Mouse (Mus musculus) forebrain, embryonic 14.5 days (tissue): ENCODE measurements at regions not wholly inside any gene's neighbourhood (a gene's known extent, or its start where the extent isn't known, plus 50 kb on each side); places are given as distances from the start of the nearest gene placed in this dataset.

Experiments
- ATAC-seq: fragments of 200-750 bp; cut with Nextera tagmentation; 2 replicates; pipeline ENCODE4 v1.8.0; 2017; ENCODE audit warnings: mild to moderate bottlenecking, moderate library complexity
- DNase-seq: peaks from one replicate; pipeline ENCODE4 v3.0.0-alpha.2; 2015; ENCODE audit warnings: low spot score
- H3K27ac ChIP-seq: fragments of 300-500 bp; sonication (generic); 2 replicates; pipeline ENCODE4 v1.5.1; 2014; ENCODE audit warnings: low read depth, mild to moderate bottlenecking, control low read depth, low read length, moderate library complexity
- H3K27me3 ChIP-seq: fragments of 300-500 bp; sonication (generic); replicated peaks from 2 replicates; pipeline ENCODE4 v1.6.1; 2014; ENCODE audit warnings: low read length, control low read depth, mixed read lengths; ENCODE audit not compliant: control insufficient read depth, insufficient read depth
- H3K36me3 ChIP-seq: fragments of 300-500 bp; sonication (generic); 2 replicates; pipeline ENCODE4 v1.6.1; 2014; ENCODE audit warnings: low read length, control low read depth; ENCODE audit not compliant: control insufficient read depth, insufficient read depth
- H3K4me1 ChIP-seq: fragments of 300-500 bp; sonication (generic); 2 replicates; pipeline ENCODE4 v1.6.1; 2014; ENCODE audit warnings: antibody characterized with exemption, low read length, control low read depth; ENCODE audit not compliant: control insufficient read depth, insufficient read depth
- H3K4me2 ChIP-seq: fragments of 300-500 bp; sonication (generic); 2 replicates; pipeline ENCODE4 v1.6.1; 2014; ENCODE audit warnings: mild to moderate bottlenecking, control low read depth, low read length
- H3K4me3 ChIP-seq: fragments of 300-500 bp; sonication (generic); 2 replicates; pipeline ENCODE4 v1.5.1; 2014; ENCODE audit warnings: low read depth, low read length, control low read depth
- H3K9ac ChIP-seq: fragments of 300-500 bp; sonication (generic); 2 replicates; pipeline ENCODE4 v1.6.1; 2014; ENCODE audit warnings: mild to moderate bottlenecking, low read length, control low read depth, moderate library complexity
- H3K9me3 ChIP-seq: fragments of 300-500 bp; sonication (generic); replicated peaks from 2 replicates; pipeline ENCODE4 v1.6.1; 2016; ENCODE audit warnings: low read length, control low read depth, mixed read lengths; ENCODE audit not compliant: control insufficient read depth
- WGBS: fragments of 180-500 bp; shearing (Covaris S2); extraction: QIAGEN DNeasy Blood & Tissue Kit; methylation state at CpG from one replicate; pipeline ENCODE4 v1.1.7; 2014; 5-methylcytosine and 5-hydroxymethylcytosine counted together

- ATAC-seq (no peak), DNase-seq (no peak)
- no peak overlapping the region for H3K27ac ChIP-seq
- WGBS = 84% methylated on average over 2 of the region's 2 CpGs
- no peak overlapping the region for H3K9ac ChIP-seq
- no peak overlapping the region for H3K4me2 ChIP-seq
- H3K36me3 ChIP-seq = no peaks in the 10 kb centered on the region
- no peaks in the 10 kb centered on the region for H3K27me3 ChIP-seq
- no peaks in the 10 kb centered on the region for H3K9me3 ChIP-seq
- no peak overlapping the region for H3K4me3 ChIP-seq
- H3K4me1 ChIP-seq = no peaks in the 10 kb centered on the region
These were observed 404.6 kb downstream of the 4930474N05Rik start for GRCm38 (mm10) chr14:36499323-36499722.

DNA sequence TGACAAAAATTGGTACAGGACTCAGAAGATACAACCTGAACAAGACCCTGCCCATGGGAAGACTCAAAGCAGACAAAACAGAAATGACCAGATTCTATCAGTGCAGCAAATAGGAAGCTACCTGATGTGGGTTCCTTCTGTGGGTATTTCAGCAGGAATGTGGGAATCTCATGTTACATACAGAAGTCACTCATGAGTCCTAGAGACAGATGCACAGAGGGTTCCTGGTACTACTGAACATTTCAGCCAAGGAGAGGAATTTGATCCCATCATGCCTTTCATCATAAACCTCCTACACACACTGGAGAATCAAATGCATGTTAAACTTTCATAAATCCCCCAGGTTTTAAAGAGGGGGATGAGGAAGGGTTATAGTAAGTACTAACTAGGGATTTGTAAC, 390.8 kb downstream of the 4930474N05Rik start:
- Histone ChIP-seq H3K4me2 (no peak overlapping the region), H3K4me3 (no peak overlapping the region), H3K9ac (no peak overlapping the region), H3K36me3 (no peaks in the 10 kb centered on the region), H3K9me3 (no peaks in the 10 kb centered on the region), H3K27me3 (no peaks in the 10 kb centered on the region), H3K27ac (no peak overlapping the region), H3K4me1 (no peaks in the 10 kb centered on the region)
- no peak for DNase-seq
- ATAC-seq = no peak

DNA sequence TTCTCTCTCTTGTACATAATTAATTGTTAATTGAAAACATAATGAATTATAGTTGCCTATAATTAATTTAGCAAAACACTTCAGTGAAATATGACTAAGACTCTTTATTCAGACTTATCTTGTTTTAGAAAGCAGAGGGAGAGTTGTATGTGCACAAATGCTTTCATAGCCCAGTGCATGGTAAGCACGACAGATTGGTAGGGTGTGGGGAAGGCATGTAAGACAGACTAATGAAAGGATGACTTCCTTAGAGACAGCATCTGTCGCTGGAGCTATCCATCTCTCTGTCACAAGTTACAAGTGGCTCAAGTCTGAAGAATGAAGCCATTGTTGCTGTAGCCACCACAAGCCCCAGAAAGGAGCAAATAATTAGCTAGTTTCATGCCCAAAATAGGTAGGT, 376.9 kb downstream of the 4930474N05Rik start:
- Histone ChIP-seq H3K4me3 (no peak overlapping the region), H3K9me3 (no peaks in the 10 kb centered on the region), H3K27ac (no peak overlapping the region), H3K4me1 (no peaks in the 10 kb centered on the region), H3K36me3 (no peaks in the 10 kb centered on the region), H3K4me2 (no peak overlapping the region), H3K27me3 (no peaks in the 10 kb centered on the region), H3K9ac (no peak overlapping the region)
- no peak for DNase-seq
- 74% methylated on average over 2 of the region's 2 CpGs for WGBS
- ATAC-seq = no peak

DNA sequence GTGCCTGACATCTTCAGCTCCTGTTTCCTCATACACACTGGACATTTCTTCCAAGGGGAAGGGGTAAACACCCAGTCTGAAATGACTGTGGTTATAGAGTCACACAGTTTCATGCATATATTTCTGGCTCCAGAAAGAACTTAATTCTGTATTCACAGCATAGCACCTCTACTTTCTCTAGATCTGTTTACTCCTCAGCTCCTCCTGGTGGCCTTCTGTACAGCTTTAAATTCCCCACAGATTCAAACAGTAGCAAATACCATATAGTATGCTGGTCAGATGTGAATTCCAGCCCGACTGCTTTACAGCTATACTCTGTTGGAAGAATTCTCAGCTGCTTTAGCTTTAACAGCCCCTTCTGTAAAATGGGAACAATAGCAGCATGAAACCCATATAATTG, 375.6 kb downstream of the 4930474N05Rik start:
- Histone ChIP-seq H3K27ac (no peak overlapping the region), H3K27me3 (no peaks in the 10 kb centered on the region), H3K9ac (no peak overlapping the region), H3K4me1 (no peaks in the 10 kb centered on the region), H3K9me3 (no peaks in the 10 kb centered on the region), H3K36me3 (no peaks in the 10 kb centered on the region), H3K4me2 (no peak overlapping the region), H3K4me3 (no peak overlapping the region)
- no peak for DNase-seq
- ATAC-seq = no peak
- 82% methylated on average over 1 of the region's 1 CpGs for WGBS

GRCm38 (mm10) chr14:36453049-36453448, 358.3 kb downstream of the 4930474N05Rik start:
- DNase-seq (no peak), ATAC-seq (no peak)
- no peaks in the 10 kb centered on the region for H3K9me3 ChIP-seq
- no peak overlapping the region for H3K27ac ChIP-seq
- no peaks in the 10 kb centered on the region for H3K36me3 ChIP-seq
- H3K4me3 ChIP-seq = no peak overlapping the region
- H3K9ac ChIP-seq = no peak overlapping the region
- no peaks in the 10 kb centered on the region for H3K4me1 ChIP-seq
- WGBS = 83% methylated on average over 1 of the region's 1 CpGs
- H3K27me3 ChIP-seq = no peaks in the 10 kb centered on the region
- no peak overlapping the region for H3K4me2 ChIP-seq

DNA sequence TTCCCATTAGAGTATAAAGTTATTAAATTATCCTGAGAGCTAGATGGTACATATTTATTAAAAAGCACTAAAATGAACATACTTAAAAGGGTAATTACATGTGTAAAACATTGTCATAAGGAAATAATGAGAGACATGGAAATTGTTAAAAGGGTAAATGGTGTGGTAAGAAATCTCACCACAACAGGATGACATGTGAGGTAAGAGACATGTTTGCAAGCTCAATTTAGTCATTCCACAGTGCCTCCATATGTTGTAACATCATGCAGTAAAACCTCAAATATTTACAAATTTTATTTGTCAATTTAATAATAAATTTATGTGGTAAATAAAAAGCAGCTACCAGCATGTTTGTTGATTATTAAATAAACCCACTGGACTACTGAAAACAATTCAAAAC, 355.4 kb downstream of the 4930474N05Rik start:
- Histone ChIP-seq H3K9ac (no peak overlapping the region), H3K4me1 (no peaks in the 10 kb centered on the region), H3K27ac (no peak overlapping the region), H3K27me3 (no peaks in the 10 kb centered on the region), H3K9me3 (no peaks in the 10 kb centered on the region), H3K4me3 (no peak overlapping the region), H3K36me3 (no peaks in the 10 kb centered on the region), H3K4me2 (no peak overlapping the region)
- DNase-seq (no peak), ATAC-seq (no peak)

DNA sequence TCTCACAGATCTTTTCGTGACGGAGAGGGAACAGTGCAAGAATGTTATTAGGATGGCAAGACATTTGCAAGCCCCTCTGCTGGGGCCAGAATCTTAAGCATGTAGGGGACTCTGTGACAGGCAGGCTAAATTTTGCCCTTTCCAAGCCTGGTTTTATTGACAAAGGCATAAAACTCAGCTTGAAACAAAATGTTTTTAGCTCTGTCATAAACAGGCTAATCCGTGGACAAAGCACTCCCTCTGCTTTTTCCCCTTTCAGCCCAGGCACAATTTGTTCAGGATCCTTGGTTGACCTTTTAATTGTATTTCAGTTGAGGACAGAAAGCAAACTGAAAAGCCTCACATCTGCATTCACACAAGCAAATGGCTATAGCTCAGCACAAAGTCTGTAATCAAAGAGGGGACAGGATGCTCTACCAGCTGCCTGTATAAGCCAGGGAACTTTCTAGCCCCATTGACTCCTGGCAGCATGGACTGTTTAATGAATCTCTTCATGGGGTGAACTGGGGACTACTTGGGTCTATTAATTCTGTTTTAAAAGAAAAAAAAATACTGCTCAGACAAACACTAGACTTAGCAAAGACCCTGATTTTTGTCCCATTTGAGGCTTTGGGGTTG, 320.0 kb downstream of the 4930474N05Rik start:
- no peak overlapping the region for H3K4me3 ChIP-seq
- H3K27me3 ChIP-seq = no peaks in the 10 kb centered on the region
- no peaks in the 10 kb centered on the region for H3K4me1 ChIP-seq
- H3K36me3 ChIP-seq = no peaks in the 10 kb centered on the region
- no peak overlapping the region for H3K27ac ChIP-seq
- WGBS = 17% methylated on average over 3 of the region's 3 CpGs
- no peak for ATAC-seq
- no peaks in the 10 kb centered on the region for H3K9me3 ChIP-seq
- H3K4me2 ChIP-seq = no peak overlapping the region
- no peak for DNase-seq
- H3K9ac ChIP-seq = no peak overlapping the region

DNA sequence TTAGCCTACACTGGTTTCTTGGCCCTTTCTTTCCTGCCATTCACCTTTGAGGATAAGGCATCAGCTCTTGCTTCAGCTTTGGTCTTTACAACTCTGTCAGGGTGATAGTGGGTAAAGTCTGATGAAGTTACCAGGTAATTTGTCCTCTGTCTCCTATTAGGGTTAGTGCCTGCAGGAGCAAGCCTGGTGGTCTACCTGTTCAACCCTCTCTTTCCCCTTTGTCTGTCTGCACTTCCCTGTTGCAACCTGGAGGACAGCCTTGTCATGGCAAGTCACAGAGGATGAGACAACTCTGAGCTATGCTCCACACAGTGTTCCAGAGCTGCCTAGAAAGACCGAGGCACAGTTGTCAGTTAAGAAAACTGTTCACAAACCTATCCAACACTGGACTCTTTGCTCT, 319.5 kb downstream of the 4930474N05Rik start:
- DNase-seq (no peak), ATAC-seq (no peak)
- Histone ChIP-seq H3K27ac (no peak overlapping the region), H3K9ac (no peak overlapping the region), H3K4me3 (no peak overlapping the region), H3K4me2 (no peak overlapping the region), H3K9me3 (no peaks in the 10 kb centered on the region), H3K4me1 (no peaks in the 10 kb centered on the region), H3K36me3 (no peaks in the 10 kb centered on the region), H3K27me3 (no peaks in the 10 kb centered on the region)
- 66% methylated on average over 1 of the region's 1 CpGs for WGBS
